Mouse (Mus musculus): ENCODE results near the gene Ccnt1.

GRCm38 (mm10) chr15:98568256-98569033, 2.3 kb downstream of the Ccnt1 start:
- TF ChIP-seq CTCF (IDR thresholded peaks at IDR 0.05; ENCODE audit: low read depth, low read length) (no peak), POLR2A (IDR thresholded peaks at IDR 0.05; ENCODE audit: extremely low read depth, insufficient read depth, low read length) (no peak)
